Mouse (Mus musculus) C2C12 (cell line): ENCODE data around the gene Clcn3. TPM values are rescaled to one million over a fixed set of nuclear protein-coding genes. Genes with fewer than 3 reads are reported as not detected.
"Not testable (repeated sequence)": the region's sequence is repeated elsewhere in the genome, so short reads cannot be mapped to it uniquely, and the experiment has no call there.

ENCODE experiments used
- H3K27me3 ChIP-seq: one replicate; pipeline ENCODE4 v1.6.1; 2011; ENCODE audit not compliant: control insufficient read depth, insufficient read depth, insufficient read length
- H3K36me3 ChIP-seq: one replicate; pipeline ENCODE4 v1.6.1; 2011; ENCODE audit not compliant: control insufficient read depth, insufficient read depth
- H3K4me3 ChIP-seq: one replicate; pipeline ENCODE4 v1.5.1; 2011; ENCODE audit warnings: mild to moderate bottlenecking, control low read depth; ENCODE audit not compliant: poor library complexity, insufficient read depth, severe bottlenecking
- H3K79me2 ChIP-seq: one replicate; pipeline ENCODE4 v1.6.1; 2011; ENCODE audit not compliant: control insufficient read depth, insufficient read depth
- H3K79me3 ChIP-seq: one replicate; pipeline ENCODE4 v1.6.1; 2011; ENCODE audit warnings: low read depth, control low read depth
- H3ac ChIP-seq: one replicate; pipeline ENCODE3; 2011; ENCODE audit warnings: low read depth; ENCODE audit not compliant: control insufficient read depth, insufficient read length
- CEBPB ChIP-seq: IDR thresholded peaks from one replicate; pipeline ENCODE4 v1.6.1; 2011; ENCODE audit warnings: low read depth, mild to moderate bottlenecking, control low read depth, moderate library complexity
- CTCF ChIP-seq: IDR thresholded peaks from one replicate; pipeline ENCODE4 v1.5.1; 2011; ENCODE audit not compliant: control insufficient read depth, insufficient read depth, insufficient read length
- FOSL1 ChIP-seq: IDR thresholded peaks from one replicate; pipeline ENCODE4 v1.8.0; 2011; ENCODE audit warnings: mild to moderate bottlenecking, low read length; ENCODE audit not compliant: poor library complexity, insufficient read depth, severe bottlenecking
- MAX ChIP-seq: IDR thresholded peaks from one replicate; pipeline ENCODE4 v1.6.1; 2011; ENCODE audit warnings: mild to moderate bottlenecking, control low read depth
- MYOD1 ChIP-seq: IDR thresholded peaks from one replicate; pipeline ENCODE4 v1.6.1; 2011; ENCODE audit warnings: low read depth; ENCODE audit not compliant: control insufficient read depth, insufficient read length
- MYOG ChIP-seq: IDR thresholded peaks from one replicate; pipeline ENCODE4 v1.6.1; 2011; ENCODE audit not compliant: control insufficient read depth, insufficient read length; ENCODE audit errors: extremely low read depth
- USF1 ChIP-seq: IDR thresholded peaks from one replicate; pipeline ENCODE4 v1.6.1; 2011; ENCODE audit warnings: low read depth, mild to moderate bottlenecking, control low read depth, moderate library complexity
- long read RNA-seq, 2 experiments: library from polyadenylated mRNA; unstranded; transcript quantifications; one replicate each; pipeline ENCODE4 v2.0.0; 2019 to 2020
- polyA plus RNA-seq: library from polyadenylated mRNA; unstranded; fragments of >200 nt; fragmentation: generic; extraction: Trizol; gene quantifications from one replicate; pipeline ENCODE4 v1.2.1, GENCODE M21; 2012; ENCODE audit warnings: missing spikeins

Clcn3 gene
- polyA plus RNA-seq = 4.4 TPM
- long read RNA-seq, experiment 1, full-length matches to known transcripts = 2 of 5 reads
- long read RNA-seq, experiment 1, partial matches to known transcripts = 1 of 5 reads
- long read RNA-seq, experiment 1, other reads (novel, unspliced or antisense) = 2 of 5 reads
- long read RNA-seq, experiment 2, full-length matches to known transcripts = 56 of 83 reads
- long read RNA-seq, experiment 2, partial matches to known transcripts = 10 of 83 reads
- long read RNA-seq, experiment 2, other reads (novel, unspliced or antisense) = 17 of 83 reads

GRCm38 (mm10) chr8:60982701-60983687 is at the start of gene Clcn3:
Clcn3 (minus strand) TSS chr8:60983300.
- Histone ChIP-seq H3K27me3 (no peaks in the 10 kb centered on the region), H3K79me2 (peaks cover 51% of the 10 kb centered on the region), H3K4me3 (peak within 1 kb of the TSS; percentile 78), H3K79me3 (peaks cover 25% of the 10 kb centered on the region), H3ac (peak within 1 kb of the TSS; percentile 70), H3K36me3 (no peaks in the 10 kb centered on the region)
- no peak for TF ChIP-seq USF1
- no peak for TF ChIP-seq FOSL1
- peak; percentile 74 for TF ChIP-seq MYOD1
- TF ChIP-seq MYOG = no peak
- TF ChIP-seq MAX = peak; percentile 84

GRCm38 (mm10) chr8:60996468-60996867 is 13.4 kb upstream of the Clcn3 start:
- Histone ChIP-seq H3K27me3 (no peaks in the 10 kb centered on the region), H3K79me2 (peaks cover 12% of the 10 kb centered on the region), H3K4me3 (no peak overlapping the region), H3ac (no peak overlapping the region), H3K36me3 (no peaks in the 10 kb centered on the region), H3K79me3 (peaks cover 5% of the 10 kb centered on the region)
- TF ChIP-seq MAX (no peak), CEBPB (no peak), MYOG (no peak), MYOD1 (no peak), CTCF (no peak), FOSL1 (no peak), USF1 (no peak)

- Histone ChIP-seq H3K79me3 (peaks cover 5% of the 10 kb centered on the region), H3ac (peak overlapping the region; percentile 75), H3K4me3 (peak overlapping the region; percentile 66), H3K27me3 (no peaks in the 10 kb centered on the region), H3K36me3 (no peaks in the 10 kb centered on the region), H3K79me2 (peaks cover 12% of the 10 kb centered on the region)
- no peak for TF ChIP-seq MYOG
- no peak for TF ChIP-seq CEBPB
- no peak for TF ChIP-seq MAX
- TF ChIP-seq MYOD1 = no peak
- TF ChIP-seq CTCF = no peak
- TF ChIP-seq FOSL1 = no peak
- no peak for TF ChIP-seq USF1
These were observed 10.5 kb upstream of the Clcn3 start for GRCm38 (mm10) chr8:60993639-60993986.

GRCm38 (mm10) chr8:60992910-60993638 is 10.0 kb upstream of the Clcn3 start, which contains the start of gene Nek1:
Nek1 (plus strand) TSS chr8:60993195.
- H3K27me3 ChIP-seq = no peaks in the 10 kb centered on the region
- H3K79me3 ChIP-seq = peaks cover 5% of the 10 kb centered on the region
- H3ac ChIP-seq = peak within 1 kb of the TSS; percentile 75
- H3K36me3 ChIP-seq = no peaks in the 10 kb centered on the region
- no peak for TF ChIP-seq CEBPB
- TF ChIP-seq FOSL1 = no peak
- no peak for TF ChIP-seq MYOD1
- no peak for TF ChIP-seq CTCF
- no peak for TF ChIP-seq MAX
- TF ChIP-seq USF1 = no peak
- no peak for TF ChIP-seq MYOG
- peaks cover 12% of the 10 kb centered on the region for H3K79me2 ChIP-seq
- H3K4me3 ChIP-seq = peak within 1 kb of the TSS; percentile 66

GRCm38 (mm10) chr8:60992561-60992909 is 9.4 kb upstream of the Clcn3 start:
- Histone ChIP-seq H3ac (peak overlapping the region; percentile 75), H3K79me3 (peaks cover 5% of the 10 kb centered on the region), H3K36me3 (no peaks in the 10 kb centered on the region), H3K4me3 (peak overlapping the region; percentile 66), H3K79me2 (peaks cover 12% of the 10 kb centered on the region), H3K27me3 (no peaks in the 10 kb centered on the region)
- TF ChIP-seq CTCF = no peak
- no peak for TF ChIP-seq CEBPB
- no peak for TF ChIP-seq FOSL1
- no peak for TF ChIP-seq USF1
- no peak for TF ChIP-seq MYOD1
- no peak for TF ChIP-seq MAX
- no peak for TF ChIP-seq MYOG

- peaks cover 36% of the 10 kb centered on the region for H3K79me2 ChIP-seq
- H3K36me3 ChIP-seq, H3K27me3 ChIP-seq, H3ac ChIP-seq, H3K4me3 ChIP-seq: not testable (repeated sequence)
- peaks cover 17% of the 10 kb centered on the region for H3K79me3 ChIP-seq
These were observed 1.3 kb upstream of the Clcn3 start for GRCm38 (mm10) chr8:60984260-60985010.
